Mouse (Mus musculus): Measurements from ENCODE around the gene Invs. TPM values are rescaled to one million over a fixed set of nuclear protein-coding genes. Genes with fewer than 3 reads are reported as not detected.

The Invs gene
- polyA plus RNA-seq, 1 experiment from 2014 or later, result 6.1 TPM

DNA sequence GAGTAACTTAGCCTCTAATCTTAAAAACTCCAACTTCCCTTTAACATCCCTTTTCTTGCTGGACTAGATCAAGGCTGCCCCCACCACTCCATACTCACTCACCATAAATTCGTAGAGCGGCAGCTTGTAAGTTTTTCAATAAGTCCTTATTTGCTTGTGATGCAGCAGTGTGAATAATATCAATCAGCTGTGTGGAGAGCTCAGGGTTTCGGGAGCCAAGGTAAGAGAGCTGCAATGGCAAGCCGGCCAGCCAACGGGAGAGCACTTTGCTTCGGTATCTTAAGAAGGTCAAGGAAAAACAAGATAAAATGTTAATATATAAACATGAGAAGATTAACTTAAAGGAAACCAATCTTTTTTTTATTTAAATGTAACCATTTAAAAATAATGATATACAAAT is 178.9 kb downstream of the Invs start:
- Histone ChIP-seq H3K4me3 (ENCODE audit: inconsistent target) (no peak overlapping the region), H3K27ac (no peak overlapping the region), H3K79me2 (ENCODE audit: inconsistent target) (no peaks in the 10 kb centered on the region), H3K36me3 (ENCODE audit: inconsistent target) (peaks cover 57% of the 10 kb centered on the region)
- 98% methylated on average over 6 of the region's 6 CpGs for WGBS (ENCODE audit: missing documents)

GRCm38 (mm10) chr4:48461060-48461459 is 181.5 kb downstream of the Invs start:
- WGBS (ENCODE audit: missing documents), result 78% methylated on average over 1 of the region's 1 CpGs
- no peak overlapping the region for H3K27ac ChIP-seq
- H3K4me3 ChIP-seq (ENCODE audit: inconsistent target), result no peak overlapping the region
- H3K36me3 ChIP-seq (ENCODE audit: inconsistent target), result peaks cover 42% of the 10 kb centered on the region
- H3K79me2 ChIP-seq (ENCODE audit: inconsistent target), result no peaks in the 10 kb centered on the region; the same call in 1 of the 2 replicates

DNA sequence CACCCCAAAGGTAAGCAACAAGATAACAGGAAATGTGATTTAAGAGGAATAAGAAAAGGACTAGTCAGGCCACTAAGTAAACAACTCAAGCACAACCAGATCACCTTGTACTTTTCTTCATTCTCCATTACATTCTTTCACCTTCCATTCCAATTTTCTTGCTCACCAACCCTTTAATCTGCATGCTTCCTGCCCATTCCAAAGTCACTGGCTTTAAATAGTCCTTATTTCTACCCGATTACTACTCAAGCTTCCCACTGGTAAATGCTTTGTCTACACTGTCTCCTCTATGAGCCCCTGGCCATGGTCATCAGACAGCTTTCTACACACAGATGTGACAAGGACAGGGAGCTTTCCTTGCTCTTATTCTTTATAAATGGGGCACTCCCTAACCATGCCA is 191.4 kb downstream of the Invs start:
- no peak overlapping the region for H3K4me3 ChIP-seq (ENCODE audit: inconsistent target)
- H3K36me3 ChIP-seq (ENCODE audit: inconsistent target), result peaks cover 25% of the 10 kb centered on the region
- no peak overlapping the region for H3K27ac ChIP-seq
- WGBS (ENCODE audit: missing documents), result 67% methylated on average over 1 of the region's 1 CpGs
- H3K79me2 ChIP-seq (ENCODE audit: inconsistent target), result peaks cover 38% of the 10 kb centered on the region

GRCm38 (mm10) chr4:48472052-48472791 is 192.7 kb downstream of the Invs start:
- Histone ChIP-seq H3K79me2 (ENCODE audit: inconsistent target) (peaks cover 38% of the 10 kb centered on the region), H3K4me3 (ENCODE audit: inconsistent target) (peak overlapping the region; percentile 78), H3K27ac (peak overlapping the region; percentile 17; the same call in 1 of the 2 replicates), H3K36me3 (ENCODE audit: inconsistent target) (peaks cover 16% of the 10 kb centered on the region)
- WGBS (ENCODE audit: missing documents), result 11% methylated on average over 12 of the region's 12 CpGs

- peak within 1 kb of the TSS; percentile 17; the same call in 1 of the 2 replicates for H3K27ac ChIP-seq
- WGBS (ENCODE audit: missing documents), result under 1% methylated on average over 85 of the region's 89 CpGs
- H3K79me2 ChIP-seq (ENCODE audit: inconsistent target), result peaks cover 38% of the 10 kb centered on the region
- peaks cover 8% of the 10 kb centered on the region for H3K36me3 ChIP-seq (ENCODE audit: inconsistent target)
- peak within 1 kb of the TSS; percentile 78 for H3K4me3 ChIP-seq (ENCODE audit: inconsistent target)
Observed at GRCm38 (mm10) chr4:48472792-48473650, 193.5 kb downstream of the Invs start, which contains the start of gene Tex10. Tex10 (minus strand) TSS chr4:48473459.

DNA sequence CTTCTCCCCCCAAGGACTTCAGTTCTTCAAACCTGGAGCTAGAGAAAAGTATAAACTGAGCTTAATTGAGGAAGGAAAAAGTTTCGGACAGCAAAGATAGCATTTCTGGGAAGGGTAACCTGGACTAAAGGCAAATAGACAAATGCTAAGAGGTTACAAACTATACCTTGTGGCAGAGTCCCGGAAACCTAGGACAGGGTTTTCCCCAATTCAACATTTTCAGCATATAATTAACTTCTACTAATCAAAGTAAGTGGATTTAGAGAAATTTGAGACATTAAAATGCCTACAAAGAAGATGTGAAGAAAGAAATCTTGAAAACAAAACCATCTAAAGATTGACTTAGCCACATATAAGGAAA is 194.1 kb downstream of the Invs start:
- Histone ChIP-seq H3K79me2 (ENCODE audit: inconsistent target) (peaks cover 38% of the 10 kb centered on the region), H3K36me3 (ENCODE audit: inconsistent target) (peaks cover 2% of the 10 kb centered on the region; the same call in 1 of the 2 replicates), H3K4me3 (ENCODE audit: inconsistent target) (peak overlapping the region; percentile 33), H3K27ac (no peak overlapping the region)
- WGBS (ENCODE audit: missing documents), result 49% methylated on average over 2 of the region's 2 CpGs

GRCm38 (mm10) chr4:48481287-48481686 is 201.7 kb downstream of the Invs start:
- H3K4me3 ChIP-seq (ENCODE audit: inconsistent target), result no peak overlapping the region
- H3K36me3 ChIP-seq (ENCODE audit: inconsistent target), result no peaks in the 10 kb centered on the region
- no peaks in the 10 kb centered on the region for H3K79me2 ChIP-seq (ENCODE audit: inconsistent target)
- no peak overlapping the region for H3K27ac ChIP-seq
- 5% methylated on average over 2 of the region's 2 CpGs for WGBS (ENCODE audit: missing documents)

Other genes starting within 250 kb of the Invs start
- 0.17 to 1.2 TPM (median 0.79 TPM) in 3 replicates for gene Nr4a3, start 234.6 kb upstream of the Invs start, polyA plus RNA-seq (2018)
- 14.5 to 17.0 TPM (median 15.8 TPM) in 3 replicates for gene Stx17, start 154.8 kb upstream of the Invs start, polyA plus RNA-seq (2018)
- 45.6 to 82.2 TPM (median 52.2 TPM) in 3 replicates for gene Erp44, start 202 bp upstream of the Invs start, polyA plus RNA-seq (2018)
- 14.9 to 27.2 TPM (median 18.6 TPM) in 3 replicates for gene Tex10, start 193.7 kb downstream of the Invs start, polyA plus RNA-seq (2018)

Data from macrophage (primary cell).